Comparison of ENCODE assay signal across 8 mouse cellular contexts in the genomic region with DNA sequence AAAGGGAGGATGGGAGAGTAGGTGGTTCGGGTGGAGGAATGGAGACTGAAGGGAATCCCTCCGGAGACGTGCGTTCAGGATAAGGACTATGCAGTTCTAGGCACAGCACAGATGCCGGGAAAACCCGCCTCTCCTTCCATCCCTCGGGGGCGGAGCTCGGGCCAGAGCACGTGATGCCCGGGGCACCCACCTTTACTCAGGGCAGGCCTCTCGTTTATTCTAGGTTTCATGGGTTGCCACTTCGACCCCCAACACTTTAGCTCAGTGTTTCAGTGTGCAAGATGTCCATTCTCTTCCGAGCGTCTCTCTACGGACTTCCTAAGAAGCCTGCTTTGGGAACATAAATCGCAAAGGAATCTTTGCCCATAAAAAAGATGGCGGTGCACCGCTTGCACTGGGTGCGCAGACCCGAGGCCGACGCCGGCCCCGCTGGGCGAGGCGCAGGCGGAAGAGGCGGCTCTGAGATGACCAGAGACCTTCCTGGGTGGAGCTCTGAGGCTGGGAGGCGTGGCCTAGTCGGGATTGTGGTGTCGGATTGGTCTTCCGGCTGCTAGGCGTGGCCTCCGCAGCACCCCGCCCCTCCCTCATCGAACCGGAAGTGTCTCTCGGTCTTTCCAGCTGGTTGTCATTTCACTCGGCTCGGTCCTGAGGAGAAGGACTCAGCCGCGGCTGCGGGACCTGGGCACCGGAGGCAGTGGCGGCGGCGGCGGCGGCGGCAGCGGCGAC. TPM values are rescaled to one million over a fixed set of nuclear protein-coding genes. Genes with fewer than 3 reads are reported as not detected.
A peak's percentile ranks its signal among the peaks of the same experiment; 100 is the strongest.
DNase-seq lines count a peak whose midpoint lies in the region; ATAC-seq and TF ChIP-seq lines count a peak whose summit lies in the region.

No protein-coding gene starts in this region.

- peak overlapping the region; percentile 83 for H3K4me2 ChIP-seq in CH12.LX (ENCODE audit: insufficient read depth, low read depth, poor library complexity, severe bottlenecking)
- H3K4me2 ChIP-seq in forebrain, embryonic 11.5 days (ENCODE audit: low read depth, low read length, severe bottlenecking), result peak overlapping the region; percentile 87
- peak overlapping the region; percentile 86 for H3K4me2 ChIP-seq in heart, embryonic 16.5 days (ENCODE audit: low read depth, low read length)
- peak overlapping the region; percentile 87 for H3K4me2 ChIP-seq in liver, embryonic 15.5 days
- peak overlapping the region; percentile 74 for H3K4me2 ChIP-seq in neural tube, embryonic 12.5 days (replicated peaks)

- under 1% methylated on average over 53 of the region's 53 CpGs for WGBS in forebrain, embryonic 11.5 days
- WGBS in heart, embryonic 16.5 days, result under 1% methylated on average over 53 of the region's 53 CpGs
- WGBS in liver, embryonic 15.5 days (ENCODE audit: insufficient replicate concordance), result under 1% methylated on average over 53 of the region's 53 CpGs
- WGBS in neural tube, embryonic 12.5 days, result under 1% methylated on average over 53 of the region's 53 CpGs

- peaks cover 8 to 32% of the 10 kb centered on the region in 2 experiments; a peak in 3 of 4 replicates for H3K4me1 ChIP-seq in CH12.LX (ENCODE audit: control insufficient read depth in 1 of 2, insufficient read depth in 2 of 2)
- 0 out of 2 replicates have a peak, but pooled peaks cover 3% of the 10 kb centered on the region for H3K4me1 ChIP-seq in forebrain, embryonic 11.5 days (replicated peaks; ENCODE audit: control insufficient read depth, insufficient read depth, low read length)
- peaks cover 8% of the 10 kb centered on the region for H3K4me1 ChIP-seq in heart, embryonic 16.5 days (ENCODE audit: control insufficient read depth, insufficient read depth, low read length)
- peaks cover 50% of the 10 kb centered on the region for H3K4me1 ChIP-seq in liver, embryonic 15.5 days (replicated peaks)
- H3K4me1 ChIP-seq in neural tube, embryonic 12.5 days, result peaks cover 17% of the 10 kb centered on the region

- in situ Hi-C loops in CH12.LX (cut with MboI; ENCODE audit: low pct_ligation_motif_present, low pct_unique_long_range_greater_than_20kb, low sequenced_read_pairs), result no loop called here

- no peaks in the 10 kb centered on the region for H3K9me3 ChIP-seq in CH12.LX (replicated peaks; ENCODE audit: low read length)
- H3K9me3 ChIP-seq in forebrain, embryonic 11.5 days (ENCODE audit: control insufficient read depth, low read length), result no peaks in the 10 kb centered on the region
- no peaks in the 10 kb centered on the region for H3K9me3 ChIP-seq in heart, embryonic 16.5 days (replicated peaks; ENCODE audit: control insufficient read depth, low read length)
- H3K9me3 ChIP-seq in liver, embryonic 15.5 days (replicated peaks), result no peaks in the 10 kb centered on the region
- no peaks in the 10 kb centered on the region for H3K9me3 ChIP-seq in neural tube, embryonic 12.5 days

- peaks cover 0 to 6% of the 10 kb centered on the region in 2 experiments for H3K36me3 ChIP-seq in CH12.LX (replicated peaks in 1 of 2; ENCODE audit: control insufficient read depth in 1 of 2, insufficient read depth in 1 of 2, low read length in 1 of 2)
- H3K36me3 ChIP-seq in forebrain, embryonic 11.5 days (ENCODE audit: control insufficient read depth, insufficient read depth, low read length), result no peaks in the 10 kb centered on the region
- no peaks in the 10 kb centered on the region for H3K36me3 ChIP-seq in heart, embryonic 16.5 days (ENCODE audit: control insufficient read depth, insufficient read depth)
- H3K36me3 ChIP-seq in liver, embryonic 15.5 days (replicated peaks), result peaks cover 24% of the 10 kb centered on the region
- no peaks in the 10 kb centered on the region for H3K36me3 ChIP-seq in neural tube, embryonic 12.5 days

- peak overlapping the region; percentile 75 to 88 (median 82) for H3K4me3 ChIP-seq in CH12.LX (replicated peaks in 1 of 3; ENCODE audit: low read depth in 2 of 3, low read length in 2 of 3, poor library complexity in 1 of 3)
- peak overlapping the region; percentile 88 for H3K4me3 ChIP-seq in forebrain, embryonic 11.5 days (ENCODE audit: low read depth, low read length)
- peak overlapping the region; percentile 94 for H3K4me3 ChIP-seq in heart, embryonic 16.5 days (ENCODE audit: low read length)
- peak overlapping the region; percentile 97 for H3K4me3 ChIP-seq in liver, embryonic 15.5 days (replicated peaks)
- peak overlapping the region; percentile 72 for H3K4me3 ChIP-seq in neural tube, embryonic 12.5 days

- peak overlapping the region; percentile 91 for H3K9ac ChIP-seq in CH12.LX (ENCODE audit: insufficient read depth, low read depth)
- peak overlapping the region; percentile 74 for H3K9ac ChIP-seq in forebrain, embryonic 11.5 days (ENCODE audit: low read length)
- H3K9ac ChIP-seq in heart, embryonic 16.5 days (ENCODE audit: low read length), result peak overlapping the region; percentile 96
- peak overlapping the region; percentile 97 for H3K9ac ChIP-seq in liver, embryonic 15.5 days
- peak overlapping the region; percentile 82 for H3K9ac ChIP-seq in neural tube, embryonic 12.5 days

- no peak for TF ChIP-seq CTCF in CH12.LX (conservative IDR thresholded peaks at IDR 0.05 in 1 of 2, IDR thresholded peaks at IDR 0.05 in 1 of 2; ENCODE audit: low read depth in 2 of 2, low read length in 2 of 2)

- dilution Hi-C loops in CH12.LX (cut with MboI; ENCODE audit: extremely low pct_ligation_motif_present, extremely low pct_unique_long_range_greater_than_20kb, low sequenced_read_pairs), result no loop called here

- TF ChIP-seq POLR2A in CH12.LX (IDR thresholded peaks at IDR 0.05; ENCODE audit: low read depth, low read length), result peak; percentile 67

- H3K27ac ChIP-seq in CH12.LX (ENCODE audit: insufficient read depth, low read depth), result peak overlapping the region; percentile 90
- H3K27ac ChIP-seq in forebrain, embryonic 11.5 days (ENCODE audit: low read depth, low read length), result peak overlapping the region; percentile 48
- peak overlapping the region; percentile 92 for H3K27ac ChIP-seq in heart, embryonic 16.5 days (ENCODE audit: low read length)
- H3K27ac ChIP-seq in liver, embryonic 15.5 days (replicated peaks), result peak overlapping the region; percentile 94
- peak overlapping the region; percentile 60 for H3K27ac ChIP-seq in neural tube, embryonic 12.5 days

- no peak; the same call in 1 of the 2 replicates for TF ChIP-seq RAD21 in CH12.LX (IDR thresholded peaks at IDR 0.05; ENCODE audit: low read depth, low read length)

- no peak; the same call in 1 of the 2 replicates for TF ChIP-seq EP300 in CH12.LX (IDR thresholded peaks at IDR 0.05; ENCODE audit: low read length)

- peak; percentile 100 for DNase-seq in CH12.LX (ENCODE audit: extremely low read depth)
- peak; percentile 98 for DNase-seq in c-Kit-positive CD71-positive TER-119-negative erythroid progenitor cells, embryonic 14.5 days (ENCODE audit: low read depth)
- peak; percentile 99 for DNase-seq in forebrain, embryonic 11.5 days (ENCODE audit: low spot score)
- DNase-seq in kidney, postnatal 36 days, result peak; percentile 99 to 100
- peak; percentile 99 for DNase-seq in telencephalon, adult 2 months (ENCODE audit: low read depth, low spot score)

- ATAC-seq in forebrain, embryonic 11.5 days (replicated peaks; ENCODE audit: low FRiP score), result peak; percentile 100
- peak; percentile 99 for ATAC-seq in heart, embryonic 16.5 days (replicated peaks; ENCODE audit: extremely low read depth, insufficient read depth, low FRiP score)
- ATAC-seq in liver, embryonic 15.5 days (ENCODE audit: insufficient read depth), result peak; percentile 98
- ATAC-seq in neural tube, embryonic 12.5 days (ENCODE audit: low FRiP score, low read depth), result peak; percentile 100

- H3K27me3 ChIP-seq in CH12.LX (replicated peaks), result peaks cover 1% of the 10 kb centered on the region
- no peaks in the 10 kb centered on the region for H3K27me3 ChIP-seq in forebrain, embryonic 11.5 days (ENCODE audit: control insufficient read depth, insufficient read depth, low read length)
- H3K27me3 ChIP-seq in heart, embryonic 16.5 days (ENCODE audit: control insufficient read depth, insufficient read depth, low read length), result no peaks in the 10 kb centered on the region
- no peaks in the 10 kb centered on the region for H3K27me3 ChIP-seq in liver, embryonic 15.5 days
- H3K27me3 ChIP-seq in neural tube, embryonic 12.5 days (replicated peaks), result no peaks in the 10 kb centered on the region

- H3K79me2 ChIP-seq in CH12.LX (replicated peaks; ENCODE audit: control insufficient read depth, extremely low read depth, insufficient read depth, poor library complexity, severe bottlenecking), result peaks cover 32% of the 10 kb centered on the region

TF ChIP-seq in CH12.LX, 34 proteins besides CTCF, POLR2A, EP300 and RAD21 (continues in another document):
- TF ChIP-seq ZMIZ1 (IDR thresholded peaks at IDR 0.05; ENCODE audit: low read depth, low read length) (no peak; the same call in 1 of the 2 replicates), TCF12 (IDR thresholded peaks at IDR 0.05; ENCODE audit: low read depth, low read length) (peak; percentile 94), MAZ (IDR thresholded peaks at IDR 0.05; ENCODE audit: low read depth, low read length) (peak; percentile 12; the same call in 1 of the 2 replicates), MAFK (IDR thresholded peaks at IDR 0.05; ENCODE audit: insufficient replicate concordance, low read length) (no peak), BHLHE40 (IDR thresholded peaks at IDR 0.05; ENCODE audit: low read depth, low read length) (peak; percentile 93), SIN3A (IDR thresholded peaks at IDR 0.05; ENCODE audit: low read length) (peak; percentile 100), MXI1 (IDR thresholded peaks at IDR 0.05; ENCODE audit: low read depth, low read length) (peak; percentile 75), SMC3 (IDR thresholded peaks at IDR 0.05; ENCODE audit: low read depth, low read length) (no peak), JUND (conservative IDR thresholded peaks at IDR 0.05; ENCODE audit: low read depth, low read length) (no peak), IRF4 (IDR thresholded peaks at IDR 0.05; ENCODE audit: low read depth, low read length) (no peak), NELFE (IDR thresholded peaks at IDR 0.05; ENCODE audit: low read depth, low read length) (peak; percentile 81), ELF1 (IDR thresholded peaks at IDR 0.05; ENCODE audit: low read depth, low read length) (peak; percentile 97), MYC (IDR thresholded peaks at IDR 0.05; ENCODE audit: low read depth, low read length) (peak; percentile 85; the same call in 1 of the 2 replicates), RCOR1 (conservative IDR thresholded peaks at IDR 0.05; ENCODE audit: low read depth, low read length) (peak; percentile 94), MAX (IDR thresholded peaks at IDR 0.05; ENCODE audit: low read length) (peak; percentile 95)

RNA-seq across cellular contexts. Expression of a gene that starts 1.6 kb away (rescaled TPM):
- total RNA-seq in CH12.LX (2012; rRNA removed) (10.6 and 13.8 TPM in 2 replicates), CH12.LX (2014; rRNA removed) (20.1 and 21.4 TPM in 2 replicates)
- 23.5 and 23.9 TPM in 2 replicates for polyA plus RNA-seq in CH12.LX (2012; ENCODE audit: insufficient read length, low read depth)
- 8.7 and 10.2 TPM in 2 replicates for polyA plus RNA-seq in forebrain, embryonic 11.5 days (2014; fragmentation: Nextera tagmentation; extraction: Ambion mirVana)
- 5.9 and 7.3 TPM in 2 replicates for polyA plus RNA-seq in heart, embryonic 16.5 days (2015; fragmentation: Nextera tagmentation; extraction: Ambion mirVana)
- 19.0 and 19.1 TPM in 2 replicates for polyA plus RNA-seq in liver, embryonic 15.5 days (2015; fragmentation: Nextera tagmentation; extraction: Ambion mirVana)
- polyA plus RNA-seq in neural tube, embryonic 12.5 days (2016; fragmentation: Nextera tagmentation; extraction: Ambion mirVana), result 14.4 and 18.4 TPM in 2 replicates

Comparison
In these comparisons a context has a peak if more than half of its experiments do, and no peak if none do; other contexts are left out.
1. Peak in every context shown above with its lines: DNase-seq, ATAC-seq, H3K4me3 ChIP-seq and H3K27ac ChIP-seq.